Mouse (Mus musculus): ENCODE measurements around the gene Gpatch1.
"Not testable (repeated sequence)": the region's sequence is repeated elsewhere in the genome, so short reads cannot be mapped to it uniquely, and the experiment has no call there.

Gene Gpatch1

GRCm38 (mm10) chr7:35333231-35333651 is 15.0 kb upstream of the Gpatch1 start:
- peak; percentile 28 for ATAC-seq (ENCODE audit: insufficient number of reproducible peaks, low FRiP score, low TSS enrichment)

DNA sequence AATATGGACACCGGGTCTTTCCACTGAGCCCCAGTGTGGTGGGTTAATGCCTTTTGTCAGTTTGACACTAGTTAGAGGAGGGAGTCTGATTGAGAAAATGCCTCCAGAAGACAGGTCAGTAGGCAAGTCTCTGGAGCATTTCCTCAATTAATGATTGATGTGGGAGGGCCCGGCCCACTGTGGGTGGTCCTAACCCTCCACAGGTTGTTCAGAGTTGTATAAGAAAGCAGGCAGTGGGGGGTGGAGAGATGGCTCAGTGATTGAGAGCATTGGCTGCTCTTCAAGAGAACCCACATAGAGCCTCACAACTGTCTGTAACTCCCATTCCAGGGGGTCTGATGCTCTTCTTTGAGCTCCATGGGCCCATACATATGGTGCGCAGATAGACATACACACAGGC is 13.3 kb upstream of the Gpatch1 start:
- ATAC-seq (ENCODE audit: insufficient number of reproducible peaks, low FRiP score, low TSS enrichment), result no peak

DNA sequence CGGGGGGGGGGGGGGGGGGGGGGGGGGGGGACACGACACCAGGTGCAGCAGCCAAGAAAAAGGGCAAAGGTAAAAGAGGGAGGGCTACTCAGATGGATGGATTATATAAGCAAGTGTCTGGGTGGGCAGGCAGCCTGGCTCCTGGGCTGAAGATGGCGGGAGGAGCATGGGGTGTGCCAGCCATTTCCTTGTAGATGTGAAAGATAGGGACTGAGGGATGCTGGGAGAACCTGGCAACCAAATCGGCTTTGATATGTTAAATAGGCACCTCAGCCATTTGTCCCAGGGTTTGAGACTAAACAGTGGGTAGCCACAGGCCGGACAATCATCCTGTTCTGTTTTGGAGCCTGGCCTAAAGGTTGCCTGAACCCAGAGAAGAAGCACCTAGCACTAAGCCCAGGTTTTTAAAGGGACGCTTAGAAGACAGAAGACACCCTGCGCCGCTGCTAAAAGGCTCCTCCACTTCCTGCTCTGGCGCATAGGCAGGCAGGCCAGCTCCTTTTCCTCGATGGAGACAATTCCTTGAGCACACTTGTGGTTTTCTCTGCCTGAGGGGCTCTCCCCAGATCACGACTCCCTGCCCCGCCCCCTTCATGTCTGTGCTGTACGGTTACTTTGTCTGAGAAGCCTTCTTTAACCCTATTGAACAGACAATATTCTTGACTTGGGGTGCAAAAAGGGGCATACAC is 4.6 kb upstream of the Gpatch1 start:
- ATAC-seq (ENCODE audit: insufficient number of reproducible peaks, low FRiP score, low TSS enrichment), result no peak

DNA sequence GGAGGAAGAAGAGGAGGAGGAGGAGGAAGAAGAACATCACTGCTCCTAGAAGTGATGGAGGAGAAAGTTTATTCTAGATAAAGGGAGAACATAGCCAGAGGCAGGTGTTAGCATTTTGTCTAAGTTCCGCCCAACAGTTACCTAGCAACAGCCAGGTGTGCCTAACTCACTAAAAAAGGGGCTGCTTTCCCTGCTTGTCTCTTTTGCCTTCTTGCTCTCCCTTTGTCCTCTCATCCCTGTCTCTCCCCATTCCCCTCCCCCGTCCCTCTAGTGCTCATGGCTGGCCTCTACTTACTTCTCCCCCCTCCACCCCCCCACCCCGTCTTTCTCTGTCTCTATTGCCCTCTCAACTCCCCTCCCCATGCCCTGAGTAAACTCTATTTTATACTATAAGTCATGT is 3.9 kb upstream of the Gpatch1 start:
- no peak for ATAC-seq (ENCODE audit: insufficient number of reproducible peaks, low FRiP score, low TSS enrichment)

- no peak for ATAC-seq (ENCODE audit: insufficient number of reproducible peaks, low FRiP score, low TSS enrichment)
Observed at GRCm38 (mm10) chr7:35319755-35320154, 1.5 kb upstream of the Gpatch1 start.

- not testable (repeated sequence) for ATAC-seq (ENCODE audit: insufficient number of reproducible peaks, low FRiP score, low TSS enrichment)
Observed at GRCm38 (mm10) chr7:35319221-35319620, 981 bp upstream of the Gpatch1 start.

- no peak for ATAC-seq (ENCODE audit: insufficient number of reproducible peaks, low FRiP score, low TSS enrichment)
Observed at GRCm38 (mm10) chr7:35314156-35314555, 4.1 kb downstream of the Gpatch1 start.

DNA sequence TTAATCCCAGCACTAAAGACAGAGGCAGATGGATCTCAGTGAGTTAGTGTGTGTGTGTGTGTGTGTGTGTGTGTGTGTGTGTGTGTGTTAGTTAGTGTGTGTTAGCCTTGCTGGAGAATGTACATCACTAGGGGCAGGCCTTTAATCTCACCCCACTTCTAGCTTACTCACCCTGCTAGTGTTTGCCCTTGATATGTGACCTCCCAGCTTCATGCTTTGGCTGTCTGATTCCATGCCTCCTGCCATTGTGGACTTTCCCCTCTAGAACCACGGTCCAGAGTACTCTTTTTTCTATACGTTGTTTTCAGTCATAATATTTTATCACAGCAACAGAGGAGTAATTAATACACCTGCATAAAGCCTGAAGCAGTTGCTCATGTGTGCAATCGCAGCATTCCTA is 7.0 kb downstream of the Gpatch1 start:
- ATAC-seq (ENCODE audit: insufficient number of reproducible peaks, low FRiP score, low TSS enrichment), result no peak

DNA sequence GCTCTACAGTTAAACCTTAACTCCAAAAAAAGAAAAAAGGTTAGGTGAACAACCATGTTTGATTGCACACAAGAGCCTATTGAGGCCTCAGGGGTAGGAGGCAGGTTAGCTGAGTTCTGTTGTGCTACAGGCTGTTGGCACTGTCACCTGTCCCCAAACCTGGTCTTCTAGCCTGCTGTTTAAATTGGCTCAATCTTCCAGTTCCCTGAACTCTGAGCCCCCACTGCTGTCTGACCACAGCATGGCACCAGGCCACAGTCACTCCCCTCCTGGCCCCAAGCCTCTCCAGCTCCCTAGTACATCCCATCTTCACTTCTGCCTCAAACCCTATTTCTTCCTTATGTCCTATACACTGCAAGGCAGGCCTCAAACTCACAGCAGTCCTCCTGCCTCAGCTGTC is 17.4 kb downstream of the Gpatch1 start:
- no peak for ATAC-seq (ENCODE audit: insufficient number of reproducible peaks, low FRiP score, low TSS enrichment)

GRCm38 (mm10) chr7:35299656-35300055 is 18.6 kb downstream of the Gpatch1 start:
- ATAC-seq (ENCODE audit: insufficient number of reproducible peaks, low FRiP score, low TSS enrichment), result no peak

GRCm38 (mm10) chr7:35297886-35298285 is 20.4 kb downstream of the Gpatch1 start:
- ATAC-seq (ENCODE audit: insufficient number of reproducible peaks, low FRiP score, low TSS enrichment), result no peak

- ATAC-seq (ENCODE audit: insufficient number of reproducible peaks, low FRiP score, low TSS enrichment), result no peak
Observed at GRCm38 (mm10) chr7:35295631-35296030, 22.6 kb downstream of the Gpatch1 start.

- no peak for ATAC-seq (ENCODE audit: insufficient number of reproducible peaks, low FRiP score, low TSS enrichment)
Observed at GRCm38 (mm10) chr7:35293464-35293863, 24.8 kb downstream of the Gpatch1 start.

- no peak for ATAC-seq (ENCODE audit: insufficient number of reproducible peaks, low FRiP score, low TSS enrichment)
Observed at GRCm38 (mm10) chr7:35278933-35279332, 39.3 kb downstream of the Gpatch1 start.

GRCm38 (mm10) chr7:35277433-35277832 is 40.8 kb downstream of the Gpatch1 start:
- ATAC-seq (ENCODE audit: insufficient number of reproducible peaks, low FRiP score, low TSS enrichment), result no peak

- ATAC-seq (ENCODE audit: insufficient number of reproducible peaks, low FRiP score, low TSS enrichment), result peak; percentile 72
Observed at GRCm38 (mm10) chr7:35269443-35270024, 48.7 kb downstream of the Gpatch1 start.

- ATAC-seq (ENCODE audit: insufficient number of reproducible peaks, low FRiP score, low TSS enrichment), result no peak
Observed at GRCm38 (mm10) chr7:35267841-35268240, 50.4 kb downstream of the Gpatch1 start.

DNA sequence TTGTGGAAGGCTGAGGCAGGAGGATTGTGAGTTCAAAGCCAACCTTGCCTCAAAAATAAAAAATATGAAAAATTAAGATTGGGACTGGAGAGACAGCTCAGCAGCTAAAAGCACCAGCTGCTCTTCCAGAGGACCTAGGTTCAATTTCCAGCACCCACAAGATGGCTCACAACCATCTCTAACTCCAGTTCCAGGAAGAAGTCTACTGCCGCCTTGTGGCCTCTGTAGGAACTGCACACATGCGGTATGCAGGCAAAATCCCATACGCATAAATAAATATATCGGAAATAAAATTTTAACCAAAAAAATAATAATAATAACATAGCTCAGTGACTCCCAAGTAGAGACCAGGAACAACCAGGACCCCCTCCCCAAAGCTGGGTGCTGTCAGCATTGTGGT is 51.6 kb downstream of the Gpatch1 start:
- no peak for ATAC-seq (ENCODE audit: insufficient number of reproducible peaks, low FRiP score, low TSS enrichment)

GRCm38 (mm10) chr7:35264746-35265145 is 53.5 kb downstream of the Gpatch1 start:
- ATAC-seq (ENCODE audit: insufficient number of reproducible peaks, low FRiP score, low TSS enrichment), result no peak

DNA sequence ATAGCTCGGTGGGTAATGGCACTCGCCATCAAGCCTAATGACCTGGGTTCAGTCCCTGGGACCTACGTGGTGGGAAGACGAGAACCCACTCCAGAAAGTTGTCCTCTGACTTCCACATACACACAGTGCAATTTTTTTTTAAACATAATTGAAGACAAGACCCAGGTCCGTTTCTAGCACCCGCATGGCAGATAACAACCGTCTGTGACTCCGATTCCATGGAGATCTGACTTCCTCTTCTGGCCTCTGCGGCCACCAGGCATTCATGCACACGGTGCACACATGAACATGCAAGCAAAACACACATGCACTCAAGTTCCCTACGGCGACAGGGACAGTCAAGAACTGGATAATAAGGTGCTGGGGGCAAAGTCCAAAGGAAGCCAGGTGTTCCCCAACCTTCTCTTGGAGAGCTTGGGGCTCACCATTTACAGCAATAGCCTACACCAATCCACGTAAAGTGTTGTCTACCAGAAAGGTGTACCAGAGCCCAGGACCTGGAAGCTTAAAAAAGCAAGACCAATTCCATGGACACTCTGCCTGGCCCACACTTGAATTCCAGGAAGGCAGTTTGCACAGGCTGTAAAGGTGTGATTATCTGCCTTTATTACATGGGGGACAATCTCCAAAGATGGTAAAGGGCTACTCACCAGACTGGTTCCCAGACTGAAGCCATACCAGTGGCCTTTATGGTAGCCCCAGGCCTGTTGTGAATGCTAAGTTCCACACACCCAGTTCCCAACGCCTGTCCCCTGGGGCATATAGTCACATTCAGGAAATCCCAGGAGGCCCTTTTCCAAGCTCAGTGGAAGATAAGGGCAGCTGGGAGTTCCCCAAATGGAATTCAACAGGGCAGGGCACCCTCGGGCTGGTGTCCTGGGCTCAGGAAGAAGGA is 54.4 kb downstream of the Gpatch1 start:
- ATAC-seq (ENCODE audit: insufficient number of reproducible peaks, low FRiP score, low TSS enrichment), result no peak

DNA sequence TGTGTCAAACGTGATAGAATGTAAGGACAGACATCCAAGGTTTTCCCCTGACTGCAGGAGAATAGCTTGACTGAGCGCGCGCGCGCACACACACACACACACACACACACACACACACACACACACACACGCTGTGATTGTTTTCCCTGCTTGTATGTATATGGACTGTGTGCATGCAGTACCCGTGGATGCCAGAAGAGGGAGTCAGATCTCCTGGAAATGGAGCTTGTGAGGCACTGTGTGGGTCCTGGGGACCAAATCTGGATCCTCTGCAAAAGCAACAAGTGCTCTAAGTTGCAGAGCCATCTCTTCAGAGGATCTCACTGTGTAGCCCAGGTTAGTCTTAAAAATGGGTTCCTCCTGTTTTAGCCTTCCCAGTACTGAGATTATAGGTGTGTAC is 58.9 kb downstream of the Gpatch1 start:
- no peak for ATAC-seq (ENCODE audit: insufficient number of reproducible peaks, low FRiP score, low TSS enrichment)

Measured in cerebellum, adult (tissue).